Mouse (Mus musculus) gastrocnemius, postnatal 4 days (tissue): ENCODE data around the gene Ripor3. TPM values are rescaled to one million over a fixed set of nuclear protein-coding genes. Genes with fewer than 3 reads are reported as not detected.

Source experiments
- DNase-seq, 2 experiments: peaks; one replicate each; pipeline ENCODE4 v3.0.0; 2021 to 2022; ENCODE audit warnings: low spot score in 2 of 2, mixed read lengths in 2 of 2
- total RNA-seq, 2 experiments: library from RNA; stranded (reverse); gene quantifications; 2 replicates each; pipeline ENCODE4 v1.2.3; 2021

Ripor3 gene
- total RNA-seq, 2 experiments from 2014 or later, result 5.7 to 7.9 TPM

DNA sequence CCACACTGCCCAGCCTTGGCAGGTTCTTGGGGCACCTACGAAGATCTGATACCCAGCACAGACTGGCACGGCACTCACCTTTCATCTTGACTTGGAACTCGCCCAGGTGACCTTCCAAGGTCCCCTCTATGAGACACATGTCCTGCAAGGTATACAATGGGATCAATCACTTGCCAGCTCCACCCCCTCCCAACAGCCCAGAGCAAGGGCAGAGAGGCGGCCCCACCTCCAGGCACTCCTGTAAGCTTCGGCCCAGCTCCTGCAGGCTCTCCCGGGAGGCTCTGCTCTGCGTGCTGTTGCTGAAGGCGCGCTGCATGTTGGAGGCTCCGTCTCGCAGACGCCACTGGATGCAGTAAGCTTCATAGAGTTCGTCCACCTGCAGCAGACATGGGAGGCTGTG is 17.2 kb downstream of the Ripor3 start:
- no peak for DNase-seq

DNA sequence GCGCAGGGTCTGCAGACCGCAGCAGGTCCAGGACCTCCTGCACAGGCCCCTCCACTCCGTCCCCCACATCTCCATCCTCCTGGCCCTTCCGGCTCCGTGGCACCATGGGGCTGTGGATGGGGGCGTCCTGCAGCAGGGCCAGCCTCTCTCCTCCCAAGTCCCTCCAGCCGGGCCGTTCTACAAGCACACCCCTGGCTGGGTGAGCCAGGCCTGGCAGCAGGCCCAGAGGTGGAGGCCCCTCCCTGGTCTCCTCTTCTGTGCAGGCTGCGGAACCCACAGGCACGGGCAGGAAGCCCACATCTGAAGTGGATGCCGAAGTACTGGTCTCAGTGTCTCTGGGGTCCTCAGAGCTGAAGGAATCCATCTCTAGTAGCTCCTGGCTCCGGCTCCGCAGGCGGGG is 21.1 kb downstream of the Ripor3 start:
- DNase-seq, result peak; percentile 50 to 70

GRCm38 (mm10) chr2:167987640-167988039 is 22.8 kb downstream of the Ripor3 start:
- no peak for DNase-seq

DNA sequence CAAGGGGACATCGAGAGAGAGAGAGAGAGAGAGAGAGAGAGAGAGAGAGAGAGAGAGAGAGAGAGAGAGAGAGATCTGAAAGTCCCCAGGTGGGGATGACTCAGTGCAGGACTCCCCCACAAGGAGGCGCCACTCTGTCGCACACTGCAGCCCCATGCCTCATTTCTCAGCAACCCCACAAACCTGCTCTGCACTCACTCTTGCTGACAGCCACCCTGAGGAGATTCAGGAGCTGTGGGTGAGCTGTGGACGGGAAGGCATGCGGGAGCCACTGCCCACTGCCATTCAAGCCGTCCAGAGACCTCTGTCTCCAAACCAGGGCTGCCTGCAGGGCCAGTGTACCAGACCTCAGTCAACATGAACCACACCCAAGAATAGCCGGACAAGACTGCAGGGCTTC is 23.7 kb downstream of the Ripor3 start:
- peak in 1 of 2 experiments; percentile 56 for DNase-seq

DNA sequence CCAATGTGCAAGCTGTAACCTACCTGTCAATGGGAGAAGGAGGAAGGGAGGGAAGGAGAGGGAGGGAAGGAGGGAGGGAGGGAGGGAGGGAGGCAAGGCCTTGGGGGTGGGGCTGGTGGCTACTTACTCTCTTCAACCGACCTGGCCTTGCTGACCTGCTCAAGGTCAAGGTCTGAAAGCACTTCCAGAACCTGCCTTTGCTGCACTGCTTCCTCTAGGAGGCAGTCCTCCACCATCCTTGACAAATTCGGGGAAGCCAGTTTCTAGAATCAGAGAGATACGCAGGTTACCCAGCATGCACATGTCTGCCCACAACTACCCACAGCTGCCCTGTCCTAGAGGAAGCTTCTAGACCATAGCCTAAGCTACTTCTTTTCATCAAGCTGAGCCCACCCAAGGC is 25.5 kb downstream of the Ripor3 start:
- DNase-seq, result no peak

DNA sequence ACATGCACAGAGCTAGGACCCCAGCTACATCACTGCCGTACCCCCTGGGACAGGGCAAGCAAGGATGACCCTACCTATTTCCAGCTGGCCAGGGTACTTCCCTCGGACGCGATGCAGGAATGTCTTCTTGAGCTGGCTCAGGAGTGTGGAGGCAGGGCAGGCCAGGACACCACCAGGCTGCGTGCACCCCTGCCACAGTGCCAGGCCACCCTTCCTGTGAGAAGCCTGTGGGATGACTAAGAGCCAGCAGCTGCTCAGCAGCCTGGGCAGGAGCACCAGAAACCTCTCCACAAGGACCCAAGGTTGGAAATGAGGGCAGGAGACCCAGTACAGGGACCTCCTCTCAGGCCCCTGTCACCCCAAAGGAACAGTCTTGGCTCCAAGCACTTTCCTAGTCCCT is 26.0 kb downstream of the Ripor3 start:
- no peak for DNase-seq

DNA sequence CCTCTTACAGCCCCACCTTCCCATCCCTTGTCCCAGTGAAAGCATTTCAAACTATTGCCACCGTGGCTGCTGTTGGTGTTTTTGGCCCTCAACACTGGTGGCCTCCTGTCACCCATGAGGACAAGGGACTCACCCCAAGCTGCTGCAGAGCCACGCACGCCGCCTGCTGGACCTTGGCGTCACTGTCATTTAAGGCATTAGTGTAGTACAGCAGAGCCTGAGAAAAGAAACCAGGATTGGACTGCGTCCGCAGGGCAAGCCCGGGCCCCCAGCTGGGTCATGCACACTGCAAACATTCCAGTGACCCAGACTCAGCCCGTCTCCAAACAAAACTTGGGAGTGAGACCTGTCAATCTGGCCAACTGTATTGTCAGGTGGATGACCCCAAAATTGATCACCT is 27.8 kb downstream of the Ripor3 start:
- DNase-seq, result no peak

DNA sequence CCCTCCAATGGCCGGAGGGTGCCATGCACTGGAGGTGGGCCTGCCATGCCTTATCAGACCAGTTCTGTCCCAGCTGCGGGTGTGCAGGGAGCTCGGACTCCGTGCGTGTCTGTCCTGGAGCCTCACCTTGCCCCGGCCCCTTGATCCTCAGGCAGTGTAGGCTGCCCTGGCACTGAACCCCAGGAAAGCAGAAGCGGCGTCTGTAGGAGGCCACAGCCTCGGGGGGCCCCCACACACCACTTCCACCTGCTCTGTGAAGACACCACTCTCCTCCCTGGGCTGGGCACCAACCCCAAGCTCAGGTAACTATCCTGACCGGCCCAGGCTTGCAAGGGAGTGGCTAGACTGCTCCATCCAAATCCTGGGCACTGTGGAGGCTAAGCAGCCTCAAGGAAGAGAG is 30.0 kb downstream of the Ripor3 start:
- no peak for DNase-seq

- no peak for DNase-seq
Observed at GRCm38 (mm10) chr2:167978271-167978670, 32.1 kb downstream of the Ripor3 start.

GRCm38 (mm10) chr2:167975746-167976145 is 34.7 kb downstream of the Ripor3 start:
- no peak for DNase-seq

- no peak for DNase-seq
Observed at GRCm38 (mm10) chr2:167972809-167973208, 37.6 kb downstream of the Ripor3 start.

- DNase-seq, result no peak
Observed at GRCm38 (mm10) chr2:167972146-167972545, 38.3 kb downstream of the Ripor3 start.

DNA sequence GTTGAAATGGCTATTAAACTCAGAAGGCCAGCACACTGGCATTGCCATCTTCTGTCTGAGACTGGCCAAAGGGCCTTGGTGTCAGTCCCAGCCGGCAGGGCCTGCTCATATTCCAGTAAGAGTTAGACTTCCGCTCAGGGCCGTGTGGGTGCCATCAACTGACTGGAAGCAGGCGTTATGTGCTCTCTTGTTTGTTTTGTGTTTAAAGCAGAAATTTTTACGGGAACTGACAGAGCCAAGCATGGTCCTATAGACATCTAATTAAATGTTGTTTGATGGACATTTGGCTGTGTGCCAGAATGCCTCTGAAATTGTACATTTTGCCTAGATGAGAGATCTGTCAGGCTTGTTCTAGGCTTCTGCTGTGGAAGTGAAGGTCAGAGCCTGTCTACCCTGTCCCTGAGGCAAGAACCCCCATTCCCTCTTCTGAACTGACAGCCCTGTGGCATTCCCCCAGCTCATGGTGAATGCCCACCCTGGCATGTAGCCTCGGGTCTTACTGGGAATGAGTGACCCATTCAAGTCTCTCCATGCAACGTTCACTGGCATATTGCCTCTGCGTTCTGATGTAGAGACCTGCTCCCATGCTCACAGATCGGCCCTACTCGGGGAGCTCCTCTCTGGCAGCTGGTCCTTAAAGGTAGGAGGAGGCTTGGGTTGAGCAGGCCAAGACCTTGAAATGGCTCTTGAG is 40.4 kb downstream of the Ripor3 start:
- no peak for DNase-seq

DNA sequence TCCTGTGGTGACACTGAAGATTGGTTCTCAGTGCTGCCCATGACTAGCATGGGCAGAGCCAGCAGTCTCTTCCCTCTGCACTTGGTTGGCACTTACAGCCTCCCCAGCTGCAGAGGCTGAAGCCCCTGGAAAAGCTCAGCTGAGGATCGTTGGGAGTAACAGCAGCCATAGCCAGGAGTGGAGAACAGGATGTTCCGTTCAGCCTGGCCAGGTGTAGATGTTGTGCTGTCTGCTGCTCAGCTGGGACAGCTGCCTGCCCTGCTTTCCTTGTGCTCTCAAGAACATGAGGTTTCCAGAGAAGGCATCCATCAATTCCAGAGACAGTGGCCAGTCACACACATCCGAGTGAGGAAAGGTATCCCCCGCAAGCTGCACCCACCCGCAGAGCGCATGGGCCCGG is 41.9 kb downstream of the Ripor3 start:
- no peak for DNase-seq

DNA sequence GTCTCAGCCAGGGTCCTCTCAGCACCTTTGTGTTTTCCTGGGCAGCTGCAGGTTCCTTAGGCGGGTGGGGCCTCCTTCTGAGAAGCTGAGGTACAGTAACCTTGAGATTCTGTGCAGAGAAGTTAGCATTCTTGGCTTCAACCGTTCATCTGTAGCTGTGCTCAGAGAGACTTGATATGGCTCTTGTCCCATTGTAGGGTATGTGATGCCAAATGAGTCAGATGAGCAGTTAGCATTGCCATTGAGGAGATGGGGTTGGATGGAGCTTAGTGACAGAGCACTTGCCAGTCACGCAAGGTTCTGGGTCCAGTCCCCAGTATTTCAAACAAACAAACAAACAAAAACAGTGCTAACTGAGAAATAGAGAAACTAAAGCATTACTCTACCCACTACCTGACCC is 44.5 kb downstream of the Ripor3 start:
- no peak for DNase-seq

- DNase-seq, result no peak
Observed at GRCm38 (mm10) chr2:167964320-167964719, 46.1 kb downstream of the Ripor3 start.

- no peak for DNase-seq
Observed at GRCm38 (mm10) chr2:167963778-167964300, 46.6 kb downstream of the Ripor3 start.

GRCm38 (mm10) chr2:167963176-167963575 is 47.2 kb downstream of the Ripor3 start:
- DNase-seq, result no peak

GRCm38 (mm10) chr2:167962347-167962746 is 48.1 kb downstream of the Ripor3 start:
- no peak for DNase-seq

DNA sequence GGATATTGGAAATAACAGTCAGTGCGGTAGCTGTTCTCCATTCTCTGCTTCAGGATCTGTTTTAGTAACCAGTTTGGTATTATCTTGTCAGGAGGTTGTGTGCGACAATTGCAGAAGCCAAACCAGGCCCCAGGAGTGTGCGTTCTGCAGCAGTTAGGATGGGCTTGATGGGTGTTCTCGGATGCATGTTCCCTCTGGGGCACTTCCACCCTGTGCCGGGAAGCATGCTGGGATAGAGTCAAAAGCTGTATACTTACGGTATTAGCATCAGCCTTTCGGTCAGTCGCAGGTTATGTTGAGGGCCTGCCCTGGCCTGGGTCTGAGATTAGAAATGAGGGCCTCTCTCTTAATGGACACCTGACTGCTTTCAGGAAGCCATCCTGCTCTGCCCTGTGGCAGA is 49.8 kb downstream of the Ripor3 start:
- DNase-seq, result no peak

DNA sequence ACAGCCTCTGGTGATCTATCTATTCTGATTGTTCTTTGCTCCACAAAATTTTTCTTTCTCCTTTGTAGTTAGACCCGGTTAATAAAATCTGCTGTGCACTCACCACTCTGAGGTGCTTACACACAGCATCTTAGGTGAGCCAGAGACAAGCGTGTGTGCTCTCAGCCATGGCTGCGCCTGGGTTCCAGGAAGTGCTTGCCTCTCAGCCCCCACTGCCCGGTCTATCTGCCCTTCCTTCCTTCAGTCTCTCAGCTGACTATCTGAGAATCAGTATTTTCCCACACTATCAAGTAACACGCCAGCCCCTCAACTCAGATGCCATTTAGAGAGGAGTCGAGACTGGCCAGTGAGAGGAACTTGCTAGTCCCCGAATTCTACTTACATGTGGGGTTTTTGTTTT is 50.4 kb downstream of the Ripor3 start:
- DNase-seq, result no peak

DNA sequence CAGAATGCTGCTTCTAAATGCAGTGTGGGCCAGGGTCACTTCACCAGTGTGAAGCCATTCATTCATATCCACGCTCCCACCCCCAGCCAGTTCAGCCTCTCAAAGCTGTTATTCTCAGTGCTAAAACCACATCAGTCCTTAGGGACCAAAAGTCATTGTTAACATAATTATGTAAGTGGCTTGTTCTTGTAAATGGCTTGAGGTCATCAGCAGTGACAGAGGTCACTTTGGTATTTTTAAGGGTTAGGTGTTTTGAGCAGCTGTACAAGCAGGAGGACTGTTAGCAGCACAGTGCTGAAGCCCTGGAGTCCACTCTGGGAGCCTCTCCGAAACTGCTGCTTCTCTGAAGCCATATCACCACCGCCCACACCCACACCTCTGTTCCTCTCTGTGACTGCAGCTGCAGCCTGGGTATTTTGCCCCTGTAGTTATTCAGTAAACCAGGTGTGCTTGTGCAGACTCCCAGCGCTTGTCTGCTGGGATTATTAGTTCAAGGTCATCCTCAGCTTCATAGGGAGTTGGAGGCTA is 51.0 kb downstream of the Ripor3 start:
- DNase-seq, result no peak

DNA sequence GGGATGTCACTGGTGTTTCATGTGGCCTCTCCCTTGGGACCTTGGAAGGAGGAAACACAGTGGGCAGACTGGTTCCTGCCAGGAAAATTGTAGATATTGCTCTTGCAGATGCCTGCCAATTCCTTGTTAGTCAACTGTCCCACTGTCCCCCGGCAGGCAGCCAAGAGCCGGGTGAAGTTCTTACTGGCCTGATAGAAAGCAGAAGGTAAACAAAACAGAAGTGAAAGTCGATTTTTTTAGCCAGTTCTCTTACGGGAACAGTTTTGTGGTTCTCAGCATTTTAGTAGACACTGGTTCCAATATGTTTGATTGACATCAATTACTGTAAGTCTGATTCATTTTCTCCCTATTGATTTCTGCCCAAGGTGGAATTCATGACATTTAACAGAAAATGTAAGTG is 51.6 kb downstream of the Ripor3 start:
- peak in 1 of 2 experiments; percentile 70 for DNase-seq
